Mouse (Mus musculus): Measurements from ENCODE around the gene Hamp. TPM values are rescaled to one million over a fixed set of nuclear protein-coding genes. Genes with fewer than 3 reads are reported as not detected.
"Not testable (repeated sequence)": the region's sequence is repeated elsewhere in the genome, so short reads cannot be mapped to it uniquely, and the experiment has no call there.

Gene Hamp
- polyA plus RNA-seq, 1 experiment: not detected

DNA sequence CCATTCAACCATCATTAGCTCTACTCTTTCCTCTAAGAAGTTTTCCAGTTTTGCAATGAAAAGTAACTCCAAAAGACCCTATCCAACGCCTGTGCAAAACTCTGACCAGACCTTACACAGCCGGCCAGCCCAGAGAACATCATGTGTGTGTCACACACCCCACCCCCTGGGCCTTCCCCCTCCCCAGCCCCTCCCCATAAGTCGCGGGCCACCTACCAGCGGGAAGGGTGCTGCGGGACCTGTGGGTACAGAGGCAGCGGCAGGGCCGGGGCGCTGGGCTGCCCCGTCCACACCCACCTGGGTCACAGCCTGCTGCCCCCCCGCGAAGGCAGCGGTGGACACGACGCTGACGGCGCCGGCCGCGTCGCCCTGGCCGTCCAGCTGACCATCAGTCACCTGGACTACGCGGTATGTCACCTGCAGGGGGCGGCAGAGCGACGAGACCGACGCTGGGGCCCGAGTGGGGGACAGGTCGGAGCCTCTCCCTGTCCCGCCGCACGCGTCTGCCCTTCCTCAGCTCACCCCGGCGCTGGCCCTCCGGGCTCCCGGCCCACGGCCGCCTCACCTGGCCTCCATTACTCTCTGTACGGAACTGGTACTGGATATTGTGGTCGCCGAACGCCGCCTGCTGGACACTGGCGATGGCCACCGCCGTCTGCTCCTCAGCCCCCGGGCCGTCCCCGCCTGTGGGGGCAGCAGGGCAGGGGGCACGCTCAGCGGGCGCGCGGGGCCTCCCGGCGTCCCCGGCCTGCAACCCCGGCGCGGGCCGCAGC, 11.9 kb upstream of the Hamp start:
- Histone ChIP-seq H3K9me3 (replicated peaks; ENCODE audit: control insufficient read depth, insufficient read depth, low read length, poor library complexity, severe bottlenecking) (no peaks in the 10 kb centered on the region), H3K9ac (ENCODE audit: low read depth, poor library complexity, severe bottlenecking) (peak overlapping the region; percentile 99), H3K36me3 (ENCODE audit: control insufficient read depth, insufficient read depth, low read length, poor library complexity, severe bottlenecking) (peaks cover 23% of the 10 kb centered on the region), H3K4me1 (ENCODE audit: control insufficient read depth, insufficient read depth, low read length) (peaks cover 9% of the 10 kb centered on the region), H3K4me3 (ENCODE audit: low read depth, low read length) (peak overlapping the region; percentile 99), H3K27ac (ENCODE audit: insufficient read depth, low read length) (no peak overlapping the region), H3K27me3 (ENCODE audit: control insufficient read depth, insufficient read depth, low read length, poor library complexity, severe bottlenecking) (no peaks in the 10 kb centered on the region)
- TF ChIP-seq POLR2A (IDR thresholded peaks at IDR 0.05; ENCODE audit: insufficient read depth, low read length) (no peak), CTCF (IDR thresholded peaks at IDR 0.05; ENCODE audit: low read depth, low read length) (peak; percentile 65)

DNA sequence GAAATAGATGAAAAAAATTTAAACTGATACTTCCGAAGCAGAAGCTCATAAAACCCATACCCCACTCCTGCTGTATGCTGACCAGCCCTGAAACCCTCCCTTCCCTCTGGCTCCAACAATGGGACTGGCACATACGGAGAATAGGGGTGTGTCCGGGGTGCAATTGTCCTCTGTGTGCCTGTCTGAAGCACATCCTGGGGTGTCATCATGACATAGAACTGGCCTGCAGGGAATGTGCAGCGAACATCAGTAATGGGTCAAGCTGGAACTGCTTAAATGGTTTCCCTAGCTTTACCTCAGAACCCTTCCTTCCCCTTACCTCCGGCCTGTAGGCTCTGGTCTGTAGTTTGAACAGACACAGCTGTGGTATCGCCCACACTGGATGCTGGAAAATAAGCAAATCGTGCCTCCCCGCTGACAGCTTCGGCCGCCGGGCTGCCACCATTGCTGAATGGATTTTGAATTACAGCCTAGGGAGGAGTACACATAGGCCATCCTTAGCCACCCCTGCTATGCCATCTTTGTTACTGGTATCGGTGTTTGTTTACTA, 11.2 kb upstream of the Hamp start:
- no peak for TF ChIP-seq CTCF (IDR thresholded peaks at IDR 0.05; ENCODE audit: low read depth, low read length)
- TF ChIP-seq POLR2A (IDR thresholded peaks at IDR 0.05; ENCODE audit: insufficient read depth, low read length): no peak
- no peak for TF ChIP-seq EP300 (IDR thresholded peaks at IDR 0.05; ENCODE audit: insufficient read depth, low read depth, low read length)
- H3K9ac ChIP-seq (ENCODE audit: low read depth, poor library complexity, severe bottlenecking): no peak overlapping the region
- no peaks in the 10 kb centered on the region for H3K27me3 ChIP-seq (ENCODE audit: control insufficient read depth, insufficient read depth, low read length, poor library complexity, severe bottlenecking)
- no peak overlapping the region for H3K27ac ChIP-seq (ENCODE audit: insufficient read depth, low read length)
- peaks cover 8% of the 10 kb centered on the region for H3K4me1 ChIP-seq (ENCODE audit: control insufficient read depth, insufficient read depth, low read length)
- no peak overlapping the region for H3K4me3 ChIP-seq (ENCODE audit: low read depth, low read length)
- H3K9me3 ChIP-seq (replicated peaks; ENCODE audit: control insufficient read depth, insufficient read depth, low read length, poor library complexity, severe bottlenecking): no peaks in the 10 kb centered on the region
- H3K36me3 ChIP-seq (ENCODE audit: control insufficient read depth, insufficient read depth, low read length, poor library complexity, severe bottlenecking): peaks cover 16% of the 10 kb centered on the region

DNA sequence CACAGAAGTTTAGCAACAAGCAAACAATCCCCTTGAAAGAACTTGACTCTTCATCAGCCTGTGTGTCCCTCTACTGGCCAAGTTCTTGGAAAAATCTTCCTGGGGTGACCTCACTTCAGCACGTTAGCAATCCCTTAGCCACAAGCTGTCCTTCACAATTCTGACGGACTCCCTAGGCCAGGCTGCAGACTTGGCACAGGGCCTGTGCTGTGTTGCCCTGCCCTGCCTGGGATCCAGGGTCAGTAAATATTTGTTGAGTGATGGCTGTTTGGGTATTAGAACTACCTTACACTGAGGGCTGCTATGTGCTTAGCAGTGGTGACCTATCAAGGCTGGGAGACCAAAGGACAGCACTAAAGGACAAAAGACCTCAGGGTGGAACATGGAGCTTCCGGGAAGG, 10.2 kb upstream of the Hamp start:
- no peaks in the 10 kb centered on the region for H3K9me3 ChIP-seq (replicated peaks; ENCODE audit: control insufficient read depth, insufficient read depth, low read length, poor library complexity, severe bottlenecking)
- TF ChIP-seq POLR2A (IDR thresholded peaks at IDR 0.05; ENCODE audit: insufficient read depth, low read length) (no peak), EP300 (IDR thresholded peaks at IDR 0.05; ENCODE audit: insufficient read depth, low read depth, low read length) (no peak), CTCF (IDR thresholded peaks at IDR 0.05; ENCODE audit: low read depth, low read length) (no peak)
- H3K27me3 ChIP-seq (ENCODE audit: control insufficient read depth, insufficient read depth, low read length, poor library complexity, severe bottlenecking): no peaks in the 10 kb centered on the region
- peaks cover 3% of the 10 kb centered on the region for H3K4me1 ChIP-seq (ENCODE audit: control insufficient read depth, insufficient read depth, low read length)
- H3K9ac ChIP-seq (ENCODE audit: low read depth, poor library complexity, severe bottlenecking): no peak overlapping the region
- H3K4me3 ChIP-seq (ENCODE audit: low read depth, low read length): no peak overlapping the region
- H3K36me3 ChIP-seq (ENCODE audit: control insufficient read depth, insufficient read depth, low read length, poor library complexity, severe bottlenecking): peaks cover 16% of the 10 kb centered on the region
- no peak overlapping the region for H3K27ac ChIP-seq (ENCODE audit: insufficient read depth, low read length)

DNA sequence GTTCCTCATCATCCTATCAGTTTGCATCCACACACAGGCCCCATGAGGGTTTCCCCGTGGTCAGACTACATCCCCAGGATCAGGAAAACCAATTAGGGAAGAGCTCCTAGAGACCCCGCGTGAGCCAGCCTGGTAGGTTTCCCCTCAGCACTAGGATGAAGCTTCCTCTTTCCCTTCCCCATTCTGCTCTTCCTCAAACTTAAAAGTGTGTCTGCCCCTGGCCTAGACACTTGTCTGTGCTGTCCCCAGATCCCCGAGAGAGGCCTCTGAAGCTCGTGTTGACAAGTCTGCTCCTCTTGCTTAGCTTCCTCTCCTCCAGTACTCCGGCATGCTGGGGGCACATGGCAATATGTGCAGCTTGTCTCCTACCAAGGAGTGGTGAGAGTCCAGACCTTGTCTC, 9.6 kb upstream of the Hamp start:
- TF ChIP-seq POLR2A (IDR thresholded peaks at IDR 0.05; ENCODE audit: insufficient read depth, low read length) (no peak), EP300 (IDR thresholded peaks at IDR 0.05; ENCODE audit: insufficient read depth, low read depth, low read length) (no peak), CTCF (IDR thresholded peaks at IDR 0.05; ENCODE audit: low read depth, low read length) (no peak)
- no peaks in the 10 kb centered on the region for H3K27me3 ChIP-seq (ENCODE audit: control insufficient read depth, insufficient read depth, low read length, poor library complexity, severe bottlenecking)
- H3K36me3 ChIP-seq (ENCODE audit: control insufficient read depth, insufficient read depth, low read length, poor library complexity, severe bottlenecking): peaks cover 18% of the 10 kb centered on the region
- no peak overlapping the region for H3K9ac ChIP-seq (ENCODE audit: low read depth, poor library complexity, severe bottlenecking)
- H3K27ac ChIP-seq (ENCODE audit: insufficient read depth, low read length): no peak overlapping the region
- H3K4me1 ChIP-seq (ENCODE audit: control insufficient read depth, insufficient read depth, low read length): no peaks in the 10 kb centered on the region
- no peak overlapping the region for H3K4me3 ChIP-seq (ENCODE audit: low read depth, low read length)
- H3K9me3 ChIP-seq (replicated peaks; ENCODE audit: control insufficient read depth, insufficient read depth, low read length, poor library complexity, severe bottlenecking): no peaks in the 10 kb centered on the region

DNA sequence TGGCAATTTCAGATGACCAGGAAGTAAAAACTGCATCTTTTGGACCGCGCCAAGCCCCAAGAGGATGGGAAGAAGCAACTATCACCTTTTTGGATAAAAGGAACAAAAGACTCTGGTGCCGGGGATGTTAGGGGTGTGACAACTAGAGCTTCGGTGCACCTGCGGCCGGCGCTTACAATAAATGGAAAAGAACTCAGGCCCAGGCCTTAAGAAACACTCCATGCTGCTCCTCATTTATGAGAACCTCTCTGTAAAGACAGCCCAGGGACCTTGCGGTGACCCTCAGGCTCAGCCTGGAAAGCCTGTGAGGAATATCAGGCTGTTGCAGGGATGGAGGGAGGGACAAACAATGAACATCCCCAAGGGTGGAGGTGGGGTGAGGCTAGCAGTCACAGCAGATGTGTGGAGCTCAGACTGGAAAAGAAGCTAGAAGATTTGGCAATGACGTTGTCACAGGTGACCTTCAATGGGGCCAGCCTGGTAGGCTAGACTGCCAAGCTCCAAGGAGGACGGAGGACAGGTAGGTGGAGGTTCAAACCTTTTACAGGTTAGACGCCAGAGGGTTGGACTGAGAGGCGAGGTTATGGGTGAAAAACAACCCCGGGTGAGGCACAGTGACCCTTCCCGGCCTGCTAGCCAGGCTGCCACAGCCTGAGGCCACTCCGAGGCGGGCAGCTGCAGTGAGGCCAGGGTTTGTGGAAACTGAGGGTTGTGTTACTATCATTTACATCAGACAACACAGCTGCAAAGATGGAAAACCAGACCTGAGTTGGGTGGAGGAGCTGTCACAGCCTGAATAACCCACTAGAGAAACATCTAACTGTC, 8.8 kb upstream of the Hamp start:
- H3K36me3 ChIP-seq (ENCODE audit: control insufficient read depth, insufficient read depth, low read length, poor library complexity, severe bottlenecking): peaks cover 18% of the 10 kb centered on the region
- no peak overlapping the region for H3K9ac ChIP-seq (ENCODE audit: low read depth, poor library complexity, severe bottlenecking)
- TF ChIP-seq EP300 (IDR thresholded peaks at IDR 0.05; ENCODE audit: insufficient read depth, low read depth, low read length): no peak
- no peak for TF ChIP-seq POLR2A (IDR thresholded peaks at IDR 0.05; ENCODE audit: insufficient read depth, low read length)
- no peak for TF ChIP-seq CTCF (IDR thresholded peaks at IDR 0.05; ENCODE audit: low read depth, low read length)
- H3K27me3 ChIP-seq (ENCODE audit: control insufficient read depth, insufficient read depth, low read length, poor library complexity, severe bottlenecking): no peaks in the 10 kb centered on the region
- no peak overlapping the region for H3K27ac ChIP-seq (ENCODE audit: insufficient read depth, low read length)
- no peaks in the 10 kb centered on the region for H3K4me1 ChIP-seq (ENCODE audit: control insufficient read depth, insufficient read depth, low read length)
- H3K4me3 ChIP-seq (ENCODE audit: low read depth, low read length): no peak overlapping the region
- no peaks in the 10 kb centered on the region for H3K9me3 ChIP-seq (replicated peaks; ENCODE audit: control insufficient read depth, insufficient read depth, low read length, poor library complexity, severe bottlenecking)

DNA sequence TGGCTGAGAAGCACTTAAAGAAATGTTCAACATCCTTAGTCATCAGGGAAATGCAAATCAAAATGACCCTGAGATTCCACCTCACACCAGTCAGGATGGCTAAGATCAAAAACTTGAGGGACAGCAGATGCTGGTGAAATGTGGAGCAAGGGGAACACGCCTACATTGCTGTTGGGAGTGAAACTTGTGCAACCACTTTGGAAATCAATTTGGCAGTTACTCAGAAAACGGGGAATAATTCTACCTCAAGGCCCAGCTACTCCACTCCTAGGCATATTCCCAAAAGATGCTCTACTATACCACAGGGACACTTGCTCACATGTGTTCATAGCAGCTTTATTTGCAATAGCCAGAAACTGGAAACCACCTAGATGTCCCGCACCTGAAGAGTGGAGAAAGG, 6.1 kb upstream of the Hamp start:
- not testable (repeated sequence) for H3K27me3 ChIP-seq (ENCODE audit: control insufficient read depth, insufficient read depth, low read length, poor library complexity, severe bottlenecking); H3K9ac ChIP-seq (ENCODE audit: low read depth, poor library complexity, severe bottlenecking); H3K4me1 ChIP-seq (ENCODE audit: control insufficient read depth, insufficient read depth, low read length); H3K9me3 ChIP-seq (replicated peaks; ENCODE audit: control insufficient read depth, insufficient read depth, low read length, poor library complexity, severe bottlenecking); H3K27ac ChIP-seq (ENCODE audit: insufficient read depth, low read length); H3K4me3 ChIP-seq (ENCODE audit: low read depth, low read length)
- peaks cover 18% of the 10 kb centered on the region for H3K36me3 ChIP-seq (ENCODE audit: control insufficient read depth, insufficient read depth, low read length, poor library complexity, severe bottlenecking)
